Mouse (Mus musculus) left cerebral cortex, postnatal 10 days (tissue): ENCODE results near the gene Pi4ka. TPM values are rescaled to one million over a fixed set of nuclear protein-coding genes. Genes with fewer than 3 reads are reported as not detected.

Experiments used
- DNase-seq, 2 experiments: peaks; one replicate each; pipeline ENCODE4 v3.0.0; 2021 to 2022; ENCODE audit warnings: low spot score in 2 of 2, mixed read lengths in 1 of 2; ENCODE audit errors: extremely low spot score in 1 of 2
- intact Hi-C: fragments of 180-260 bp; cut with DNase I; formaldehyde crosslinking; loops from one replicate; pipeline ENCODE4 v1.15.1; 2025
- total RNA-seq, 2 experiments: library from RNA; stranded (reverse); gene quantifications; 2 replicates each; pipeline ENCODE4 v1.2.3; 2021

Gene Pi4ka
- total RNA-seq, 2 experiments from 2014 or later, result 198 to 199 TPM

- intact Hi-C loops, result no loop called here
- no peak for DNase-seq
These were observed 64.3 kb downstream of the Pi4ka start for GRCm38 (mm10) chr16:17341847-17342246.

- intact Hi-C loops, result no loop called here
- no peak for DNase-seq
These were observed 65.4 kb downstream of the Pi4ka start for GRCm38 (mm10) chr16:17340705-17341104.

GRCm38 (mm10) chr16:17339701-17340100 lies 66.4 kb downstream of the Pi4ka start:
- no peak for DNase-seq
- intact Hi-C loops, result no loop called here

GRCm38 (mm10) chr16:17336089-17336488 lies 70.0 kb downstream of the Pi4ka start:
- intact Hi-C loops, result no loop called here
- DNase-seq, result no peak

DNA sequence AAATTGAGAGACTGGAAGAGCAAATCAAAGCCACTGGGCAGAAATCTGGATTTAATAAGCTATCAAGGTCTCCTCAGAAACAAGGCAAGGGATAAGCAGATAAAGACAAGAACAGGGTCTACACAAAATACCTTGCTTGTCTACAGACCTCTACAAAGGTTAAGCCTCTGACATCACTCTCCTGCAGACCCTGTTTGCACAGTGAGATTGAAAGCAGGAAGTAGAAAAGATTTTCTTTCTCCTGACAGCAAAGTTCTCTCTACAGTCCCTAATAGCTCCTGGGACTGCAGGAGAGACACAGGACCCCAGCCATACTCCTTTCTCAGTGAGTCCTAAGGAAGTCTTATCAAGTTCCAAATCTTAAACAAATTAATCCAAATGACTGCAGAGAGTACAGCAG lies 71.5 kb downstream of the Pi4ka start:
- intact Hi-C loops, result no loop called here

GRCm38 (mm10) chr16:17331855-17332254 lies 74.3 kb downstream of the Pi4ka start:
- intact Hi-C loops, result no loop called here
- DNase-seq, result no peak

More for the DNA sequence above, 71.5 kb downstream of the Pi4ka start:
- no peak for DNase-seq

DNA sequence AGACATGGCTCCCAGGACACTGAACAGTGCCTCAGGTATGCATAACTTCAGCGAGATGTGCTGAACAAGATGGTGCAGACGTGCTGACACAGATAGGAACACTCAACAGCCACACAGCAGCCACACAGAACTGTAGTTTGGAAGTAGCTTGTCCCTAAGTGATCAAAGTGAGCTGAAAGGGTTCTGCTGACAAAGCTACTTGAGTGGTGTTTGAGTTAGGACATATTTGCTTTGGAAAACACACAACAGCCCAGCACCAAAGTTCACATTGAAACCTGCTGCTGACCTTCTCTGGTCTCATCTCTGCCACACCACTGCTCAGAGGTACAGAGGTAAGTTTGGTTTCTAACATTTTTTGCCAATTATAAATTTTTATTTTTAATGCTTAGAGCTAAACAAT lies 75.0 kb downstream of the Pi4ka start, which contains the start of gene Serpind1:
TSS of gene Serpind1 (plus strand) at position 256 of the 400 bp plus-strand sequence.
- intact Hi-C loops, result no loop called here
- DNase-seq, result no peak

DNA sequence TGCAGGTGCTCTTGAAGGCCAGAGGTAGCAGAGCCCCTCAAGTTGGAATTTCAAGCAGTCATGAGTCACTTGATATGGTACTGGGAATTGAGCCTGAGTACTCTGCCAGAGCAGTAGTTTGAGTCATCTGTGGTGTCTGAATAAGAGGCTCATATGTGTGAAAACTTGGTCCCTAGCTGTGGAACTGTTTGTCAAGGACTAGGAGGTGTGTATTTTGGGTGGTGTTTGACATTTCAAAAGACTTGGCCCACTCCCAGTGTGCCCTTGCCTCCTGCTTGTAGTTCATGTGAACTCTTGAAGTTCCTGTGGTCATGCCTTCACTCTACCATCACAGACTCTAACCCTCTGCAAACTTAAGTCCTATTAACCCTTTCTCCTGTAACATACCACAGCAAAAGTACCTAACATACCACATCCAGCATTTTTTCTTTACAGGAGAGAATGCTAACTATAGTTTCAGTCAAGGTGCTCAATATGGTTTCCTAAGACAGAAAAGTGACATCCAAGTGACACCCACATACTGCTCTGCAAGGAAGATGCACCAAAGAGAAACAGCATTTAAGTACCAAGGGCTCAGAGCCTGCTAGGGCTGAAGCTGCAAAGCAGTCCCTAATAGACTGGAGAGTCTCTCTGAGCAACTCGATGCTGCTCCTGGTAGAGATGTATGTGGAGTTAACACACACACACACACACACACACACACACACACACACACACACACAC lies 76.1 kb downstream of the Pi4ka start:
- DNase-seq, result no peak
- intact Hi-C loops, result no loop called here

DNA sequence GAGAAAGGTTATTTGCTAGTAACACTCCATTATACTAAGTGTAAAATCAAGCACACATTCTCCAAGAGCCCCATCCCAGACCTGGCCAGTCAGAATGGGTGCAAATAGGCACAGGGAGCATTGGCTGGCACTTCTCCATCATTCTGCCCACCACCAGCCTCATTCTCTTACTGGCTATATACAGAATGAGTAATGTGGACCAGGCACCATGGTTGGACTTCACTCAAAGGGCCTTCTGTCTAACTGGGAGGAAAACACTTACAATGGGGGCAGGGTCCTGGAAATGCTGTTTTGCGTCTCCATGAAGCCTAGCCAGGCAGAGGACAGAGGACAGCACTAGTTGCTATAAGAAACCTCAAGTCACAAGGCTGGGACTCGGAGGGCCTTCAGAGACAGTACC lies 80.0 kb downstream of the Pi4ka start:
- intact Hi-C loops, result no loop called here
- DNase-seq, result no peak

DNA sequence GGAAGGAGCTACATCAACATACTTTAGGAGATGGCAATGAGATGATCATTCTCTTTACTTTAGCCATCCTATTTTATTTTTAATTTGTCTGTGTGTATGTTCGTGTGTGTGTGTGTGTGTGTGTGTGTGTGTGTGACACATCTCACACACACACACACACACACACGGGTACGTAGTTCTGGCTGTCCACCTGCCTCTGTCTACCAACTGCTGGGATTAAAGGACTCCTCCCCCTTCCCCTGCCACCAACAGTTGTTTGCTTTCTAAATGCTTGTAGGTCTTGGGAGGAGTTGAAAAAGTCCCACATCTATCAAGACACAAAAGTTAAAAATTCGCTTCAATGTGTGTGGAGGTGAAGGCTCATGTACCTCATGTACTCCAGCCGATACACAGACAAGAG lies 81.4 kb downstream of the Pi4ka start:
- no peak for DNase-seq
- intact Hi-C loops, result no loop called here

- DNase-seq, result peak in 1 of 2 experiments; percentile 54
- intact Hi-C loops, result no loop called here
These were observed 84.6 kb downstream of the Pi4ka start for GRCm38 (mm10) chr16:17321481-17321880.

- DNase-seq, result no peak
- intact Hi-C loops, result no loop called here
These were observed 89.6 kb downstream of the Pi4ka start for GRCm38 (mm10) chr16:17316554-17316953.

DNA sequence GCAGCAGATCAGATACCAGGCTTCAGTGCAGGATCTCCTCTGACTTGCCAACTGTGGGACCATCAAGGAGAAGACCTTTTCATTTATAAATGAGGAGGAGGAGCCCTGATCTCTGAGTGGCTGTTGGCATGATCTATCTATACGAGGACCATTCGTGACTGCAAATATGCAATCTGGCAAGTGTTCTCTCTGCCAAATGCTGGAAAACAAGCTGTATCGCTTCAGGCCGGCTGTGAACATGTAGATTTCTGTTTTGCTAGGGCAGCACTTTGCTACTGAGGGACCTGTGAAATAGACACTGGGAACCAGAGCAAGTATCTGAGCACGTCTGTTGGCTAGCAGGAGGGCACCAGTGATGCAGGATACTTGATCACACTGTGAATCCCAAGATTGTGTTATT lies 93.6 kb downstream of the Pi4ka start:
- no peak for DNase-seq
- intact Hi-C loops, result no loop called here

DNA sequence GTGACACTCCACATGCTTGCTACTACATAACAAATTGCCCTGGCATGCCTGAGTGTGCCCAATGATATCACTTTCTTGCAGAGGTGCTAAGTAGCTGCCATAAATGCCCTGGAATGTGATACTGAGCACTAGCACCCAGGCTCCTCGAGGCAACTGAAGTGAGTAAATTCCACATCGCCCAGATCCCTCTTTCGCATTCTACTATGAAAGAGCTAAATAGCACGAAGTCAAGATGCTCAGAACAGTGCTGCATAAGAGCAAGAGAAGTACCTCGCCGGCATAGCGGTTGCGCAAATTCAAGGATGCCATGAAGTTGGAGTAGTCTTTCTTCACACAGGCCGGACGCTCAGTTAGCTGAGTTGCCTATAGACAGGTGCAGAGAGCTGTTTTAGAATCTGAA lies 97.1 kb downstream of the Pi4ka start:
- intact Hi-C loops, result no loop called here
- DNase-seq, result no peak

DNA sequence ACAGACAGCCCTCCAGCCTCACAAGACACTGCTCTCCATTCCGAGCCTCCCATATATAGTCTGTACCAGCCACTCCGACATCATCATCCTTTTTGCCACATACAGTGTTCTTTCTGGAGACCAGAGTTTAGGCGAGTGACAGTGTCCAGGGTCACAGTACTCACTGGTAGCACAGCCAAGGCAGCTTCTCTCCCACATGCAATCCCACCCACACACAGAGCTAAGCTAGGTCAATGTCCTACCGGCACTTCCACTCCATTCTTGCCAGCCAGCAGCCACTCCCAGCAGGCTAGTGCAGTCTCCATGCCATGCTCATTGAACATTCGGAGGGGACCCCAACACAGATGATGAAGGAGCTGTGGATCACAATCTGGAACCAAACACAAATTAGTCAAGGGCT lies 98.7 kb downstream of the Pi4ka start:
- no peak for DNase-seq
- intact Hi-C loops, result no loop called here

GRCm38 (mm10) chr16:17303521-17304245 lies 102.4 kb downstream of the Pi4ka start:
- no peak for DNase-seq
- intact Hi-C loops, result no loop called here

GRCm38 (mm10) chr16:17300818-17301217 lies 105.3 kb downstream of the Pi4ka start:
- intact Hi-C loops, result no loop called here
- no peak for DNase-seq

DNA sequence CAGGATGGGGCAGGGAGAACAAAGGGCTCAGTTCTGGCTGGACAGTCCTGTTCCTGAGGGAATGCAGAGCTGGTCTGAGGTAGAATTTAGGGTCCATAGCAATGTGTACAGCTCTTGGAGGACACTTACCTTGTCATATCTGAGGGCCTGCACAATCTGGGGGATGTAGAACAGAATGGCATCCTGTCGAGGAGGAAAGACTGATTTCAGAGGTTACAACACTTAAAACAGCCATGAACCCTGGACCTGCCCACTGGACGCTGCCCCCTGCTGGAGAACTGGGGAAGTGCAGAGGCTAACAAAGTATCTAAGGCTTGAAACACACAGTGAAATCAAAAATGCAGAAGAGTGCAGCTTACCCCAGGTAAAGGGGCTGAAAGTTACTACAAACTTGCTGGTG lies 113.4 kb downstream of the Pi4ka start:
- peak in 1 of 2 experiments; percentile 67 for DNase-seq
- intact Hi-C loops, result no loop called here

- intact Hi-C loops, result no loop called here
- DNase-seq, result no peak
These were observed 115.1 kb downstream of the Pi4ka start for GRCm38 (mm10) chr16:17291016-17291415.

DNA sequence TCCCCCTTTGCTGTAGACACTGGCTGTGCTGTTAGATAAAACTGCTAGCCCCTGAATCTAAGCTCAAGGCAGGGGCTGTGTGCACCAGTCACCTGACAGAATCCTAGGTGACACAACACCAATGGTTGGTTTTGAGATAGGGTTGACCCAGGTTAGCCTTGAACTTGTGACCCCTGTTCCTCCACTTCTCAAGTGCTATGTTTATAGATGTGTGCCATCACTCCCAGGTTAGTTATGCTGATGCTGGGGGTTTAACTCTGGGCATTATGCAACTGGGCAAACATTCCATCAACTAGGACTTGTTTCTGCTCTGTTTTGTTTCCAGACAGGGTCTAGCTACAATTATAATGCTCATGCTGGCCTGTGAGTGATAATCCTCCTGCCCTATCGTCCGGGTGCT lies 119.0 kb downstream of the Pi4ka start:
- DNase-seq, result no peak
- intact Hi-C loops, result no loop called here
